Mouse (Mus musculus) fibroblast of lung, adult 2 months (primary cell): ENCODE data around the gene Foxp1.

Source experiments
- DNase-seq: peaks from one replicate; pipeline ENCODE4 v3.0.0-alpha.2; 2011; ENCODE audit warnings: low read depth

Foxp1 gene

DNA sequence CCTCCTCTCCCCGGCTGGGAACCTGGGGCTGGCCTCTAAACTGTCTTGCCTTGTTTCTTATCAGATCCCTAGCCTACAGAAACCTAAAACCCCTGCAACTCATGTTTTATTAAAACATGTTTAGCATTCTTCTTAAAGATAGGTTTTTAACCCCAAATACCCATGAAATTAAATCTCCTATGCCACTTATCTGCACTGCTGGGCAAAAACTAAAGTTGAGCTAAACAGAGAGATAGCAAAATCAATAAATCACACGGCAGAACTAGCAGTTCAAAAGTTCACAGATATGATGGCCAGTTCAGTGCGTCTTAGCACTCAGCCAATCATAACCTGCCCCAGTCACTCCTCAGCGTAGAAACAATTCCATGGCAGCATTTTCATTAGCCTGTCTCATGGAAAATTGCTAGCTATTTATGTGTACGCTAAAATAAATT is 316.1 kb downstream of the Foxp1 start:
- DNase-seq = no peak

DNA sequence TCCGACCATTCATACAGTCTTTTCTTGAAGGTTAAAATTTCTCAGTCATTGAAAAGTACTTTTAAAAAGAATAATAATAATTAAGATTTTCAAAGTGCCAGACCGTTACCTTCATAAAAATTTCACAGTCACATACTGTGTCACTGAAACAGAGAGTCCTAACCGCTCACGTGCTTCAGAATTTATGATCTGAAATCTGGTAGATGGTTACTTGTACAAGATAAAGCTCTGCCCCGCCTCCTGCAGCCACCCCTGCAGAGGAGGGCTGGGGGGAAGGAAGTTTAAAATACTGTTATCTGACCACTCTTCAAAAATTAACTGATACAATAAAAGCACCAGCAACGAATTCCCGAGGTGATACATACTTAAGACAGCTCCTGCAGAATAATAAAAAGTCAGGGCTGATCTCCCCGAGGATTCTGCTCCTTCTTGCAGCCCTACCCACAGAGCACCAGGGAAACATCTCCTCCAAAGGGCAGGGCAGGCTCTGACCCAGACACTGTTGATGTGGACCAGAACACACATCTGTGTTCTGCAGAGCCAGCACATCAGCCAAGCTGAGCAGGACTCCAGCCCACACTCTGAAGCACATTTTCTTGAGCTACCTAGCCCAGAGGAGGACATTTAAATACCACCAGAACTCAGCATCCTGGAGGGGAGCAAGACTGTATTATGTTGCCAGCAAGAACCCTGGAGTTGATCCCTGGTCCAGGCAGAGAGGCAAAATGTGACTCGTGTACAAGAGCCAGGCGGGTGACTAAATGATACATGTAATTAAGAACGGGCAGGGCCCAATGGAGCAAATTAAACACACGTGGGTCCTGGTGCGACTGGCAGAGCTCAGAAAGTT is 316.7 kb downstream of the Foxp1 start:
- DNase-seq = no peak

DNA sequence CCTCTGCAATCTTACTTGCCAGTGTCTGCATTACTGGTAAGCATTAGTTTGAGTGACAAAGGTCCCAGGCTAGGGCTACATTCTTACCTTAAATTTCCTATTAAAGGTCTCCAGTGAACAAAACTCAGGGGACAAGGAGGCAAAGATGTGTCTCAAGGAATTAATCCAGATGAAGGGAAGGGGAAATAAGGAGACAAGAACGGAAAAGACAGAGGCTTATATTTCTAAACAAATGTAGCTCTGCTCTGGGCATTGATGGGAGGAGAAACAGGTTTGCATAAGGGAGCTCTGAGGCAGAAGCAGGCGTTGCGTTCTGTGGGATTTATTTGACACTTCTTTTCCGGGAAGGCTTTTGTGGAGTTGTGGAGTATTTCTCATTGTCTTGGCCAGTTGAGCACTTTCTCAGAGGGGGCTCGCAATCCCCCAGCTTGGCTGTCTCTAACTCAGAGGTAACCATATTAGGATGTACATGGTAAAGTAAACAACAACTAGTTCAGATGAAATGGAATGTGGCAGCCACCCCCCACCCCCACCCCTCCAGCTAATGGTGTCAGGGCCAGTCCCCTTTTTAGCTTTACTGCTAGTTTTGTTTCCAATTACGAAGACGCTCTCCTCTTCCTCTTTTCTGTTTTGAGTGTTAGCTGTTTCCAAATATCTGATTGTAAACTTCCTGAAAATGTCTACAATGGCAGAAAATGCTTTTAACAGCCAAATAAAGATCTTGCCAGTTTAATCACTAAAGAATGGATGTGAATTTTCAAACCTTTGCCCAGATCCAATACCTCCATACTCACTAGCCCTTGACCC is 317.5 kb downstream of the Foxp1 start:
- DNase-seq = no peak

DNA sequence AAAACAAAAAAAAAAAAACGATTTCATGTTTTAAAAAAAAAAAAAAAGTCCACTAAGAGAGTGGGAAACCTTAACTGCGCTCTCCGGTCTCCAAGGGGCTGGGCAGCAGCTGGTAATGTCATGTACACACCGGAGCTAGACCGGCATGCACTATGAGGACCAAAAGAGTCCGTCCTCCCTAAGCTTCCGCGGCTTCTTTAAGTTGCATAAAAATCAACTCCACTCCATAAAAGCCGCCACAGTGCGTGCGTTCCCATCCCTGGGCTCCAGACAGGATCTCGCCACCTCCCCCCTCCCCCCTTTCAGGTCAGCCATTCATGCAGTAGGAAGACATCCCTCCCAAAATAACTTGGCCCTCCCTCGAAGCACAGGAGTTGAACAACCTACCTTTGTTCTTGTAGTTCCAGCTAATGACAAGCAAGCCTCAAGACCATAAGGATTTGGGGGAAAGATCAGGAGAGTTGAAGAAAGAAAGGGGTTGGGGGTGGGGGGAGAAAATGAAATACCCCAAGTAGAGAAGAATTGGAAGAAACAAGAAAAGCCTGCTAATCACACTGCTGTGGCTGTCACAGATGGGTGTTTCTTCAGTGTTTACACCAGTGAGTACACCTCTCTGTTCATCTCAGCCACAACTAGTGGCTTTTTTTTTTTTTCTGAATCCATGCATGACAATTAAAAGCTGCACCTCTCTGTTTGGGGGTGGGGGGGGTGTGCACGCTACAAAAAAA is 318.3 kb downstream of the Foxp1 start:
- DNase-seq = no peak

DNA sequence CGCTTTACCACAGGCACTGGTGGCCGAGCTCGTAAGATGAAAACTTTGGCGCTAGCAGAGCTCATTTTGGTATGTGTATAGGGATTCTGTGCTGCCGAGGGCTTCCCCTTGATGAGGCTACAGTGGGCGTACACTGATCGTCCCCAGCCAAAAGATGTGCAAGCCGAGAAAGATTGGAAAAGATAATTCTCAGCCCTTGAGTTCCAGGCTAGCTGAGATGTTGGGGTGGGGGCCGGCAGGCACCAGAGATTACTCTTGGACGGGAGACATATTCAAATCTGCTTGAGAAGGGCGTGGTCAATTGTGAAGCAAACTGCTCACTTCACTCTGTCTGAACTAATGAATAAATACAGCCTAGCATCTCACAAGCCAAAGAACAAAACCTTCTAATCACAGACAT is 319.3 kb downstream of the Foxp1 start:
- no peak for DNase-seq

DNA sequence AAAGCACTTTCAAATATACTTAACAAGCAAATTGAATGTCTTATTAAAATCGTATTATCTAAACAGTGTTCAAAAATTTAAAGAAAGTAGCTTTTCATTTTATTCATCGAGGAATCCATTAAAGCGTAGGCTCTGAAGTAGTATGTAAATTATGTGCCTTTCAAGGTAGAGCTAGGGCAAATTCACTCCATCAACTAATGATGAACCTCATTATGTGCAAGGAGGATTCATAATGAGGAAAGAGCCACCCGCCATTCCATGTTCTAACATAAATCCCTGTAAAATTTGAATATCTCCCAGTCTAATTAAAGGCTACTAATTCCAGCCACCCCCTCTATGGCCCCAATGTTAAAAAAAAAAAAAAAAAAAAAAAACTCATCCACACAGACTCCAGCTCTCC is 319.7 kb downstream of the Foxp1 start:
- no peak for DNase-seq

DNA sequence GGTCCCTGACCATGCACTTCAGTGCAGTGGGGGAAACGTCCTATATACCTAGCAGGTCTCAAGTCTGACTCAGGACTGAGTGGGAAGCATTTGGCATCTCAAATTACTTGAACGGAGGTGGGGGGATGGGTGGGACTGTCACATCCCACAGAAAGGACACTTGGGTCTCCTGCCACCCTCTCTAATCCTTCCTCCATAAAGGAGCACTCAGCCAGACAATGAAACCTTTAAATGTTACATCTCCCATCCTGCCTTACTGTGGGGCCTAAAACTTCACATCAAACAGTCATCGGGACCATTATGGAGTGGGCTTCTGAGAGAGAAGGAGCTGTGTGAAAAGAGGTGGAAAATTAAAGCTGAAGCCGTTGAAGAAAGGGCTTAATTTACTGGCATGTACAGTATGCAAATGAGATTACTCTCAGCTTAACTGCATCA is 321.2 kb downstream of the Foxp1 start:
- no peak for DNase-seq

DNA sequence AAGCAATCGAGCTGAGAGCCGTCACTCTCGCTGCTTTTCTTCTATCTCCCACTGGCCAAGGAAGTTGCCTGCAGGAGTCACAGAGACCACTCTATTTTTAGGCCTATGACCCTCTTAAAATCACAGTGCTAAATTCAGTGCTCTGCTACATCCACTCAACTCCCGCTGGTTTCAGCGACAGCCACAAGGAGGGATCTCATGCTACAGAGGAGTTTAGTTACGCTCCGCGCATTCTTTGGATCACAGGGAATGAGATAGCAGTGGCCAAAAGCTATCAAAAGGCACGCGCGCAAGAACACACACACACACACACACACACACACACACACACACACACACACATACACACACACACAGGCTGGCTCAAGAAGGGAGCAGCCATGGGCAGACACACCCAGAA is 321.9 kb downstream of the Foxp1 start:
- no peak for DNase-seq

DNA sequence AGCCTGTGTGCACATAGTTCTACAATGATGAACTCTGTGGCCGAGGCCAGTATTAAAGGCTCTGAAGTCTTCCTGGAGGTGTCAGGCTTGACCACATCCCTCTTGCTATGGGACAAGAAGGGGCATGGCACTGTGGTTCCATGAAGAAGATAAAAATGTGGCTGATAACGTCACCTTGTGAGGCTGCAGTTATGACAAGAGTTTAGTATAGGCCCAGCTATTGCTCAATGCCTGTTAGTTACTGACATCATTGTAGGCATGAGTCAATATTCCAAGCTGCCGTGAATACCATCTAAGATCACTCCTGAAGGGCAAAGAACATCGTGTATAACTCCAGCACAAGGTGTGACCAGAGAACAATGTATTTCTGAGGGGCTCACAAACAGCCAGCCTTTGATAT is 323.2 kb downstream of the Foxp1 start:
- no peak for DNase-seq

DNA sequence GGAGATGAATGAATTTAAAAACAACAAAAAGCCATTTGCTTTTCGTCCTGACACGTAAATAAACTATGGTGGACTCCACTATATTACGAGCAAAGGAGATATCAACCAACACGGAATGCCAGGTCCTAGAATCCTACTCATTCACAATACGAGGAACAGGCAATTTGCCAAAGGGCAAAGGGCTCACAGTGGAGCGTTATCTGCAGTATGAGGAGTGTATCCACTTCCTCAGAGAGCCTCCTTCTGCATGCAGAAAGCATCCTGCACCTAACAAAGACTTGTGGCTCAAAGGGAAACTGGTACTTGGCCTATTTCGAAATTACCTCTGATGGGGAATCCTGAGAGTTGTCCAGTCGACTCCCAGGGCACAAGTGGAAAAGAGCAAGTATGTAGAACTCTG is 328.8 kb downstream of the Foxp1 start:
- DNase-seq = no peak

DNA sequence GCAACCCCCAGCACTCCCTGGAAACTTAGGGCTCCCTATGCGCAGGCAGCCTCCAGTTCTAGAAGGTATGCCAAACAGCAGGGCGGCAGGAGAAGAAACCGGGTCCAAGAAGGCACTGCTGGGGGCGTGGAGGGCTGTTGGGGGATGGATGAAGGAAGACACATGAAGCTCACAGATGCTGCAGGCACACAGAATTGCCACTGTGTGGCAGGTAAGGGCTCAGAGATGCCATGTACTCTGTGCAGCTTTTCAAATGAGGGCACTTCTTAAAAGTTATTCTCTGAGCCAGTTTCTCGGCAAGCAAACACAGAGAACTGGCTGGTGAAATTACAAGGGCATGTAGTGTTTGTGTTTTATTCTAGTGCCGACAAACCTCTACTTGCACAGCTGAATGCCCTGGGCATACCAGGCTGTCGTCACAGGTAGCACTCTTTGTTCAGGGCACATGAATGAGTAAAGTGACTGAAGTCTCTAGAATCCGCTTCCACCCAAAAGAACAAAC is 330.8 kb downstream of the Foxp1 start:
- DNase-seq = no peak

DNA sequence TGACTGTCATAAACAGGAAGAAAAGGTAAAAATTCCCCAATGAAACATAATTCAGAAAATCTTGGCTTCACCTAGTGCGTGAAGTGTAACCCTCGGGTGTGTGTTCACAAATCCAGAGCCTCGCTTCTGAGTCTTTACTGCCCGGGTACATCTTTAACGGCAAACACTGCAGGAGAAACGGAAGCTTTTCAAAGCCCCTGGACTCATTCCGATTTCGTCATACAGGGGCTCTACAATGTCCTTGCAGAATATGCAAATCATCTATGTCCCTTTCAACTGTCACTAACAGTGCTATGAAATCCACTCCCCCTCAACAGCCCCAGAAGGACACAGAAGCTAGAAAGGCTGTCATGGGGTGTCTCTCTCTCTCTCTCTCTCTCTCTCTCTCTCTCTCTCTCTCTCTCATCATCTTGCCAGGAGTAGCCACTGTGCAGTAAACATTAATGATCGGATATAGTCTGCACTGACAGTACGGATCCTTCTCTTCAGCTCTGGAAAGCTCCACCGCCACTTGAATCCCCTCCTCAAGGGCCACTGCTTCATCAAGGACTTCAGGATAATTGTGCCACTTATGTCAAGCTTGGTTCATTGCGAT is 331.4 kb downstream of the Foxp1 start:
- DNase-seq = no peak

DNA sequence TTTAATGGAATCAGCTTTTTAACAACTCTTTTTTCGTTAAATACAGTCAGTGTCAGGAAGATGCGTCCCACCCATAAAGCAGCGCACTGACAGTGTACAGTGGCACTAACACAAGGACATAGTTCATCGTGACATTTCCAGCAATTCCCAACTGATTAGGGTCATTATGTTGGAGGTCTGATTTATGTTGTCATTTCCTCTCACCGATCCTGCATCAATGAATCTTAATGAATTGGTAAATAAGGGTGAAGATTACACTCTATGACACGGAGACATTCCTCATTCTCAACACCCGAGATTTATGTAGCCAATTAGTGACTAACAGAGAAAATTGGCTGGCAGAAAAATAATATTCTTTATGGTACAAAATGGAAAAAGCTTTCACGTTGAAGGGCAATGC is 332.6 kb downstream of the Foxp1 start:
- no peak for DNase-seq

DNA sequence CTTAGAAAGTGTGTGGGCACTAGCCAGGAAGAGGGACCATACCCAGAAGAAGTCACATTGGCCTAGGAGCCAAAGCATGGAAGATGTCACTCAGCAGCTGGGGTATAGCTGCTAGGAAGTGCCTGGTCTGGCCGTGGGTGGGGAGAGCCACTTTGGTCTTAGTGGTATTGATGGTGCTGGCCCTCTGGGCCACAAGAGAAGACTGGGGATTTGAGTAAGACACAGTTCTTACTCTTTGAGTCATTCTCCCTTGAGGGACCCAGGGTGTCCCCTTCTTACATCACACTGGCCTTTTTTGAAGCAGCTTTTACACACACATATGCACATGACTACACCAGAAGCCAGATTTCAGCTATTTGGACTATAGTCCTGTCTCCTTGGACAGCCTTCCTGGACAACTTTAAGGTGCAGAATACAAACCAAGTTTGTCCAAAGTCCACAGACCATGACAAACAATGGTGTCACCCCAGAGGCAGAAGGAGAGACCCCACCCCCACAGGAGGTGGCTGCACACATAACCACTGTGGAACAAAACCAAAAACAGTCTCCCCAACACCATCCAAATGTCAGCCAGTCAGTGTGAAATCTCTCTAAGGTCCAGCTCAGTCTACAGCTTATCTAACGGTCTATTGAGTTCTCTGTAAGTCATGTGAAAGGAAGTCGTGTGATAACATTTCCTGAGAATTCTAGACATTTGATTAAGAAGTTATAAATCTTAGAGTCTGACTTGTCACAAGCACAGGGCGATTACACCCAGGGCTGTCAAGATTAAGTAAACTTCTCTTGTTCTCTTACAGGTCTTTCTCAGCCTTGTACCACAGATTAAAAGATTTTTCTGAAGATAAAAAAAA is 333.9 kb downstream of the Foxp1 start:
- no peak for DNase-seq

DNA sequence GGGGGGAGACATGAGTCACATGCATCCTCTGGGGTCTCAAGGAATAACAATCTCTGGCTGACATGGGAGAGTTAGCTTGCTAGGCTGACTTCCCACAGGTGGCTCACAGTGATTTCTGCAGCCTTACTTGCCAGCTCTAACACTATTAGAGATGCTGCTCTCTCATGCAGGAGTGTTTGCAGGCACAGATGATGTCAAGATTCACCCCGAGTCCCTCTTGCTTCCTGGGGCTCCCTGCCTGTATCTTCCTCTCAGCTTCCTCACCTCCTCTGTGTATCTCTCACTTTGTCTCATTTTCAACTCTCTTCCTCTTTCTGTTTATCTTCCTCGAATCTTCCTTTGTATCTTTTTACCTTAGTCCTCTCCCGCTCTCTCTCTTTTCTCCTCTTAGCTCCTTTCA is 334.6 kb downstream of the Foxp1 start:
- DNase-seq = no peak

DNA sequence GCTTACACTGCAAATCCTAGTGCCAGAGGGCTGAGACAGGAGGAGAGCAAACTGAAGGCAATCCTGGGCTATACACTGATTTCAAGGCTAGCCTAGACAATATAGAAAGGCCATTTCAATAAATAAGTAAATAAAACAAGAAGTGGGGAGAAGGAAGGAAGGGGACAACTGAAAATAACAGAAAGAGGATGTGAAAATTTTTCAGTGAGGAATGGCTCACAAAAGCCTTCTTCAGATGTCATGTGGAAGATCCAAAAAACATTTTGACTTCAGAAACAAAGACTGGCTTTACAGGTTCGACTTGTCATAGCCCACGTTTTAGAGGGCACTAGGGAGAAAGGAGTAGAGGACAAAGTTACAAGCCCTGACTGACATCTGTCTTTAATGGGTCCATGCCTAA is 335.1 kb downstream of the Foxp1 start:
- no peak for DNase-seq

DNA sequence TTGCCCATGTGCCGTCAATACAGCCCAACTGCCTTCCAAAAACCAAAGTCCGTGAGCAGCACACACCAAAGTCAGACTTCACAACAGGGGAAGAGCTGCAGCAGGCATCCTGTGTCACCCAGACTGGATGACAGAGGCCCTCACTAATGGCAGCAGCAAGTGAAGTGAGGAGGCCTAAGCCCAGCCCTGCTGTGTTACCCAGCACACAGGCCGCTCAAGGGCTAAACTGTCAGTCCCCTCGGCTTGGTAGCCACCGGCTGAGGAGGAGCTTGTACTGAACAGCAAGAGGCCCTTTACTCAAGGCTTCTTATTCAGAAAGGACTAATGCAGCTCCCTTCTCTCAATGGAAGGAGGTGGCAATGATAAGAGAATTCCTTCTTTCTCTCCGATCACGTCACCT is 336.0 kb downstream of the Foxp1 start:
- no peak for DNase-seq

DNA sequence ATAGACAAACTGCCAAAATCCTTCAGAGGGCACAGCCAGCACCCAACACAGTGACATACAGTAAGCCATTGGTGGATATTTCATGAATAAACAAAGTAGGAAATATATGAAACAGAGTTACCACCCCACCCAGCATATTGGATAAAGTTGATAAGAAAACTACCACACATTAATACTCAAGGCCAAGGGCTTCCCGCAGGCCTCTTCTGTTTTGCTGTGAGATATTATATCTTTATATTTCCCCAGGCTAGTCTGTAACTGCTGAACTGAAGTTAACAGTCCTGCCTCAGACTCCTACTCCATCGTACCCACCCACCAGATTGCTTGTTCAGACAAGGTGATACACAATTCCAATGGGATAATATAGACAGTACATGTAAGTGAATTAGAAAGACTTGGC is 336.7 kb downstream of the Foxp1 start:
- no peak for DNase-seq

DNA sequence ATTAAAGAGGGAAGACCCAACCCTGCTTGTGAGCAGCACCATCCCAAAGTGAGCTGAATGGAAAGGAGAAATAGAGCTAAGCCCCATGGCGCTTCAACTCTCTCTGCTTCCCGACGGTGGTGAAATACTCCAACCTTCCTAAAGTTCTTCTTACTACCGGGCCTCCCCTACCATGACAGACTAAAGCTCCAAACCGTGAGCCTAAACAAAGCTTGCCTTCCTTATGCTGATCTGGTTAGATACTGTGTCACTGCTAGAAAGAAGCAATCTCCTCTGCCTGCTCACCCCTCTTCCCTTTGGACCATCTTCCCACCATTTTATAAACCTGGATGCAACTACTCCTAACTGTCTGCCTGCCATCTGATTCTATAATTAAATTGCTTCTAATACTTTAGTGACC is 338.5 kb downstream of the Foxp1 start:
- DNase-seq = no peak

DNA sequence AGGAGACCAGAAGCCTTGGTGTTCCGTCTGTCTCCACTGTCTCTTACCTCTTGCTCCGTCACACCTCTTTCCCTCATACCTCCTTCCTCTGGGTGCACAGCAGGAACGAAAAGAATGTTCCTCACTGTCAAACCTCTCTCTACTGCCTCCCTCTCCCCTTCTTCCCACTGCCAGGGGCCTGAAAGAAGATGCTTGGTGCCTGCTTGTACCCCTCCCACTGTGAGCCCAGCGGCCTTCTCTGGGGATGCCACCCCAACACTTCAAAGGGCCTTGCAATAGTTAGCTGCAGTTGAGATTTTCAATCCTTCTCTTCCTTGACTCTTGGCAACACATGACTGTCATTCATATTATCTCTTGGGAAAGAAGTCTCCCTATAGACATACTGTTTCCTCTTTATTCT is 339.7 kb downstream of the Foxp1 start:
- DNase-seq = no peak

DNA sequence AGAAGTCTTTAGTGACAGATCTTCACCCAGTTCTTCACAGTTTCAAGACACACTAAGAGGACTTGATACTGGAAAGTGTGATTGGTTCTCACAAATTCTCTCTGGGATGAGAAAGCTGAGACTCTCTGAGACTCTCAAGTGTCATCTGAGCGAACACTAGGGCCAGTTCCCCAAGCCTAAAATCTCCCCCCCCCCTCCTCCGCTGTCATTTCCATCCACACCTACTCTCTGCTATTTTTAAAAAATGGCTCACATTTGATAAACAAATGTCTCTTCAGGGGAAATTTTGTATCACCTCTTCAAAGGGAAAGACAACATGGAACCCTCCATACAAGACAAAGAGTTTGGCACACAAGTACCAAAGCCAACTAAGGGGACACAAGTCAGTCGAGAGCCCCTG is 346.3 kb downstream of the Foxp1 start:
- DNase-seq = no peak
